Mouse (Mus musculus) E14TG2a.4 (cell line): Measurements from ENCODE around the gene Slc1a3.

ENCODE experiments used
- CTCF ChIP-seq: conservative IDR thresholded peaks from 2 replicates; pipeline ENCODE4 v1.5.1; 2014; ENCODE audit warnings: low read length
- POU5F1 ChIP-seq: IDR thresholded peaks from 2 replicates; pipeline ENCODE4 v1.6.1; 2014; ENCODE audit warnings: low read length, borderline replicate concordance

DNA sequence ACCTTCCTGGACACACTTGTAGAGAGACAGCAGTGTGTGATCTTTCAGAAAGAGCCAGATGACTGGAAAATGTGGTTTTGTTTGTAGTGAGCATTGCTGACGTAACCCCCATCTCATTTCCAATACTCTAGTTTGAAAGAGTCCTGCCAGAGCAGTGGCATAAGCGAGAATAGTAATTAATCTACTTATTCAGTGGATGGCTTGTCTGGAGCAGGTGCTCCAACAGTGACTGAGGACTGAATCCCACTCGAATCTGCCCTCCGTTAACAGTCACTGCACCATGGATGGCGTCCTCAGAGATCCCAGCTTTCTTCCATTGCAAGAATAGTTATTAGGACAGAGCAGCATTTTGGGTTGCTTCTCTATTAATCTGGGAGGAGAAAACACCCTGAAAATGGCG, 45.9 kb upstream of the Slc1a3 start:
- TF ChIP-seq CTCF (no peak), POU5F1 (no peak)
